Mouse (Mus musculus) embryonic fibroblast, embryonic 13.5 days (primary cell): Measurements from ENCODE around the gene BC005561.

Experiments used
- CTCF ChIP-seq: IDR thresholded peaks from 2 replicates; pipeline ENCODE4 v1.5.1; 2011; ENCODE audit warnings: mild to moderate bottlenecking, control low read depth, low read length, moderate library complexity, borderline replicate concordance; ENCODE audit not compliant: insufficient read depth
- POLR2A ChIP-seq: IDR thresholded peaks from 2 replicates; pipeline ENCODE4 v1.6.1; 2011; ENCODE audit warnings: low read depth, mild to moderate bottlenecking, control low read depth, low read length, moderate library complexity

GRCm38 (mm10) chr5:104482856-104483255 lies 25.3 kb upstream of the BC005561 start:
- no peak for TF ChIP-seq POLR2A
- no peak for TF ChIP-seq CTCF
